Mouse (Mus musculus) embryonic facial prominence, embryonic 11.5 days (tissue): ENCODE data around the gene Bmpr1b. TPM values are rescaled to one million over a fixed set of nuclear protein-coding genes. Genes with fewer than 3 reads are reported as not detected.

Experiments
- ATAC-seq: fragments of 200-750 bp; cut with Nextera tagmentation; replicated peaks from 2 replicates; pipeline ENCODE4 v1.8.0; 2017; ENCODE audit warnings: low read depth; ENCODE audit not compliant: insufficient number of reproducible peaks, low FRiP score, low TSS enrichment
- DNase-seq: peaks from one replicate; pipeline ENCODE4 v3.0.0-alpha.2; 2015; ENCODE audit warnings: low spot score
- H3K27ac ChIP-seq: fragments of 300-500 bp; sonication (generic); replicated peaks from 2 replicates; pipeline ENCODE4 v1.5.1; 2014; ENCODE audit warnings: mild to moderate bottlenecking, low read depth, low read length, control low read depth
- H3K27me3 ChIP-seq: fragments of 300-500 bp; sonication (generic); 2 replicates; pipeline ENCODE4 v1.6.1; 2014; ENCODE audit warnings: mild to moderate bottlenecking, low read length, moderate library complexity, mixed read lengths; ENCODE audit not compliant: control insufficient read depth, insufficient read depth
- H3K36me3 ChIP-seq: fragments of 300-500 bp; sonication (generic); replicated peaks from 2 replicates; pipeline ENCODE4 v1.6.1; 2014; ENCODE audit warnings: low read depth, mild to moderate bottlenecking, low read length, moderate library complexity, mixed read lengths; ENCODE audit not compliant: control insufficient read depth, insufficient read depth
- H3K4me1 ChIP-seq: fragments of 300-500 bp; sonication (generic); 2 replicates; pipeline ENCODE4 v1.6.1; 2014; ENCODE audit warnings: low read length, mixed read lengths; ENCODE audit not compliant: control insufficient read depth, insufficient read depth
- H3K4me2 ChIP-seq: fragments of 300-500 bp; sonication (generic); 2 replicates; pipeline ENCODE4 v1.6.1; 2014; ENCODE audit warnings: low read depth, mild to moderate bottlenecking, control low read depth, low read length, moderate library complexity
- H3K4me3 ChIP-seq: fragments of 300-500 bp; sonication (generic); 2 replicates; pipeline ENCODE4 v1.5.1; 2014; ENCODE audit warnings: low read depth, low read length, control low read depth
- H3K9ac ChIP-seq: fragments of 300-500 bp; sonication (generic); replicated peaks from 2 replicates; pipeline ENCODE4 v1.6.1; 2014; ENCODE audit warnings: mild to moderate bottlenecking, control low read depth, low read length
- H3K9me3 ChIP-seq: fragments of 300-500 bp; sonication (generic); replicated peaks from 2 replicates; pipeline ENCODE4 v1.6.1; 2016; ENCODE audit warnings: mild to moderate bottlenecking, low read length, inconsistent platforms, mixed read lengths; ENCODE audit not compliant: control insufficient read depth
- WGBS: fragments of 180-500 bp; shearing (Covaris S2); extraction: QIAGEN DNeasy Blood & Tissue Kit; methylation state at CpG from one replicate; pipeline ENCODE4 v1.1.7; 2014; 5-methylcytosine and 5-hydroxymethylcytosine counted together
- polyA plus RNA-seq: library from polyadenylated mRNA; unstranded; fragments of >200 nt; fragmentation: Nextera tagmentation; extraction: Ambion mirVana; gene quantifications from 2 replicates; pipeline ENCODE4 v1.2.1, GENCODE M21; 2014

Bmpr1b gene
- polyA plus RNA-seq, 1 experiment from 2014 or later = 11.8 TPM

DNA sequence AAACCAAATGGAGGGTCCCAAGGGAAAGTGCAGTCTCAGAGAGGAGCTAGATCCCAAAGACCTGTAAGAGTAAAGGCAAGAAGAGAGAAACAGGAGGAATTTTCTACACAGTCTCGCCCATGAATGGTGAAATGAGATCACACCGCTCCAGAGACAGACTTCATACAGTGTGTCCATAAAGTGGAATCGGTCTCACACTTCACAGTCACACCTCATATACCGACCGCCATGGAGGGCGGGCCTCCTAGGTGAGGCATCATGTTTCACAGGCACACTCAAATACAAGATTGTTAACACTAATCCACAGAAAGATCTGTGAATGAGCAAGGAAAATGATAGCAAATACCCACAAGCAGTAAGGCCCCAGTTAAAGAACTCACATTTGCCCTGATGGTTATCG, 149.5 kb downstream of the Bmpr1b start:
- Histone ChIP-seq H3K27me3 (no peaks in the 10 kb centered on the region), H3K4me3 (no peak overlapping the region), H3K4me2 (no peak overlapping the region), H3K36me3 (no peaks in the 10 kb centered on the region), H3K9me3 (no peaks in the 10 kb centered on the region), H3K9ac (no peak overlapping the region), H3K27ac (no peak overlapping the region), H3K4me1 (no peaks in the 10 kb centered on the region)
- 79% methylated on average over 7 of the region's 7 CpGs for WGBS
- ATAC-seq = no peak
- DNase-seq = no peak

GRCm38 (mm10) chr3:141984548-141984947, 184.7 kb downstream of the Bmpr1b start:
- Histone ChIP-seq H3K9ac (no peak overlapping the region), H3K9me3 (no peaks in the 10 kb centered on the region), H3K4me3 (no peak overlapping the region), H3K27ac (no peak overlapping the region), H3K4me2 (no peak overlapping the region), H3K36me3 (no peaks in the 10 kb centered on the region), H3K4me1 (peaks cover 2% of the 10 kb centered on the region; the same call in 1 of the 2 replicates), H3K27me3 (no peaks in the 10 kb centered on the region)
- no peak for DNase-seq
- WGBS = 67% methylated on average over 7 of the region's 7 CpGs
- ATAC-seq = no peak

- no peak overlapping the region for H3K4me2 ChIP-seq
- no peaks in the 10 kb centered on the region for H3K9me3 ChIP-seq
- 83% methylated on average over 24 of the region's 24 CpGs for WGBS
- H3K9ac ChIP-seq = no peak overlapping the region
- DNase-seq (no peak), ATAC-seq (no peak)
- H3K27ac ChIP-seq = no peak overlapping the region
- no peaks in the 10 kb centered on the region for H3K27me3 ChIP-seq
- H3K4me1 ChIP-seq = peaks cover 2% of the 10 kb centered on the region; the same call in 1 of the 2 replicates
- H3K4me3 ChIP-seq = no peak overlapping the region
- H3K36me3 ChIP-seq = no peaks in the 10 kb centered on the region
Observed at GRCm38 (mm10) chr3:141981613-141982432, 187.4 kb downstream of the Bmpr1b start.

DNA sequence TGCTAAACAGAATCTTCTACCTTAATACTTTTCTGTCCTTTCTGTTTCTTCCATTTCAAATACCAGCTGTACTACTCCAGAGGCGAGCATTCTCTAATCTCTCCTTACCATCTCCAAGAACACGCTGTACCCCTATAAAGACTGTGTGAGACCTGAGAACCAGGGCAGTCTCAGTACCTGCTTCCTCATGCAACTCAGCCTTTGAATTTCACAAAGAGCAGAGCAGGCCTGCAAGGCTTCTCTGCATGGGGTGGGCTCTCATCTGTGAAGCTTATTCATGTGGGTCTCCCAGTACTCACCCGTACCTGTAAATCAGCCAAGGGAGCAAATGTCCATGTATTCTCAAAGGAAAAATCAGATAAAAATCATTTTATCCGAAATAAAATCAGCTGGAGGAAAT, 203.0 kb downstream of the Bmpr1b start:
- no peak overlapping the region for H3K4me2 ChIP-seq
- H3K27ac ChIP-seq = no peak overlapping the region
- H3K36me3 ChIP-seq = no peaks in the 10 kb centered on the region
- DNase-seq = no peak
- H3K4me3 ChIP-seq = no peak overlapping the region
- no peak overlapping the region for H3K9ac ChIP-seq
- 54% methylated on average over 4 of the region's 4 CpGs for WGBS
- ATAC-seq = no peak
- H3K4me1 ChIP-seq = no peaks in the 10 kb centered on the region
- H3K9me3 ChIP-seq = no peaks in the 10 kb centered on the region
- H3K27me3 ChIP-seq = no peaks in the 10 kb centered on the region

- DNase-seq (no peak), ATAC-seq (no peak)
- Histone ChIP-seq H3K9ac (no peak overlapping the region), H3K27ac (no peak overlapping the region), H3K27me3 (no peaks in the 10 kb centered on the region), H3K36me3 (no peaks in the 10 kb centered on the region), H3K4me2 (no peak overlapping the region), H3K9me3 (no peaks in the 10 kb centered on the region), H3K4me3 (no peak overlapping the region), H3K4me1 (no peaks in the 10 kb centered on the region)
- 40% methylated on average over 6 of the region's 6 CpGs for WGBS
Observed at GRCm38 (mm10) chr3:141952931-141953330, 216.3 kb downstream of the Bmpr1b start.

DNA sequence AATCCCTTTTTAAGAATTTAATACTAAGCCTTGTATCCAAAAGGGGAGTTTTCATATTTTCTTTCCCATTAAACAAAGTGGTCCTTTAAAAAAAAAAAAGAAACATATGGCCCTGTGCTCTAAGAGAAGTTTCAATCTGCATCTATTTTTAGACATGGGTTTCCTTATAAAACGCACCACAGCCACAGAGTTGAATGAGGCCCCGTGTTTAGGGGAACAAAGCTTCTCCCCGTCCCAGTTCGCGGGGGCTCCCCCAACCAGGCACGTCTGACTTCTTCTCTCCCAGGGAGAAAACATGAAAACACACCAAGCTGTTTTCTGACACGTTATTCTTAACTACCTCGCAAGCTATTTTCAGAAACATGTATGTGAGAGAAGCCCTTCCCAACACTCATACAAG, 218.6 kb downstream of the Bmpr1b start:
- H3K36me3 ChIP-seq = no peaks in the 10 kb centered on the region
- DNase-seq = no peak
- no peaks in the 10 kb centered on the region for H3K9me3 ChIP-seq
- H3K4me1 ChIP-seq = no peaks in the 10 kb centered on the region
- H3K4me3 ChIP-seq = no peak overlapping the region
- ATAC-seq = no peak
- H3K9ac ChIP-seq = no peak overlapping the region
- H3K4me2 ChIP-seq = no peak overlapping the region
- H3K27me3 ChIP-seq = no peaks in the 10 kb centered on the region
- WGBS = 70% methylated on average over 8 of the region's 8 CpGs
- H3K27ac ChIP-seq = no peak overlapping the region

DNA sequence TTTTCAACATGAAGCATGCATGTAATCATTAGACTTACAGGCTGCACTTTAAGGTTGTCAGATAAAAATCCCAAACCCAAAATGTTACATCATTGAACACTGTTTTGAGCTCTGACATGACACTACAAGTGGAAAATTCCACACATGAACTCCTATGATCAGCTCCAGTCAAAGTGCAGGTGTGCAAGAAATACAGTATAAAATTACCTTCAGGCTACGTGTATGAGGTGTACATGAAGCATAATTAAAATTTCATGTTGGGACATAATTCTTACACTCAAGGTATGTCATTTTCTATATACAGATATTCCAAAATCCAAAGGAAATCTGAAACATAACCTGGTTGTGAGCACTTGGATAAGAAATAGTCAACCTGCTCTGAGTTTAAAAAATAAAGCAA, 220.7 kb downstream of the Bmpr1b start:
- Histone ChIP-seq H3K9me3 (no peaks in the 10 kb centered on the region), H3K36me3 (no peaks in the 10 kb centered on the region), H3K4me3 (no peak overlapping the region), H3K9ac (no peak overlapping the region), H3K27ac (no peak overlapping the region), H3K4me1 (no peaks in the 10 kb centered on the region), H3K27me3 (no peaks in the 10 kb centered on the region), H3K4me2 (no peak overlapping the region)
- whole genome bisulfite sequencing = 60% methylated on average over 1 of the region's 1 CpGs
- DNase-seq = no peak
- no peak for ATAC-seq

DNA sequence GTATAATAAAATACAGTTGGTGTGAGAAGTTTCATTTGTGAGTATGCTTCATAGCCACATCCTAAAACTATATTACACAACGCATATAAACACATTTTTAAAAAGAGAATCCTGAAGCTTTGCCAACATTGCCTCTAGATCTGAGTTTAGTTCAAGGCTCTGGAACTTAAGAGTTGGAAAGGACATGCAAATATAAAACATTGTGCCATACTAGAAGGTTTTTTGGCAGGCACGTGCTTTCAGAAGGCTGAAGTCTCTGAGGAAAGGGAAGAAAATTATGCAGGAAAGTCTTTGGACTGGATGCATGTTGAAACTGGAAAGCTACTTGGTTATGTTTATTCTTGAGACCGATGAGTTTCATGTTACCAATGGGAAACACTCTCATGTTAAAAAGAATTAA, 221.1 kb downstream of the Bmpr1b start:
- Histone ChIP-seq H3K27ac (no peak overlapping the region), H3K27me3 (no peaks in the 10 kb centered on the region), H3K4me1 (no peaks in the 10 kb centered on the region), H3K9me3 (no peaks in the 10 kb centered on the region), H3K4me3 (no peak overlapping the region), H3K36me3 (no peaks in the 10 kb centered on the region), H3K9ac (no peak overlapping the region), H3K4me2 (no peak overlapping the region)
- no peak for DNase-seq
- 75% methylated on average over 3 of the region's 3 CpGs for WGBS
- ATAC-seq = no peak
